Mouse (Mus musculus): Measurements from ENCODE around the gene Pigs. TPM values are rescaled to one million over a fixed set of nuclear protein-coding genes. Genes with fewer than 3 reads are reported as not detected.

The Pigs gene
- total and polyA plus RNA-seq, 3 experiments, result 26.3 to 65.4 (median 53.1) TPM

DNA sequence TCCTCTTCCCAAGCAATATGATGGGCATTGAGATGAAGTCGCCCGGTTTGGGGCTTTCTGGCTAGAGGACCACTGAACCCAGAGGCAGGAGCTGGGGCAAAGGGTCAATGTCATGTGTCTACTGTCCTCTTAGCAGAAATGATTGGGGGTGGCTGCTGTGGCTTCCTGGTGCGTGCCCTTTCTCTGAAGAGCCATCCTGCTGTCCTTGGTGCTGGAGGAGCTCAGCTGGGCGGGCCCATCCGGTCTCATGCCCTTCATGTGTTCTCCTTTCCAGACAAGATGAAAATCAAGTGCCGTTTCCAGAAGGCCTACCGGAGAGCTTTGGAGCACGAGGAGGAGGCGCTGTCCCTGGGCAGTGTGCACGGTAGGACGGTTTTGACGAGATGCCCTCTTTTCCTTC lies 4.5 kb downstream of the Pigs start:
- TF ChIP-seq ZC3H11A (IDR thresholded peaks at IDR 0.05; ENCODE audit: low read depth, low read length), result no peak
- no peak for TF ChIP-seq TCF12 (IDR thresholded peaks at IDR 0.05; ENCODE audit: low read depth, low read length)
- TF ChIP-seq MAFK (IDR thresholded peaks at IDR 0.05; ENCODE audit: insufficient replicate concordance, low read length), result no peak
- no peak for TF ChIP-seq MXI1 (IDR thresholded peaks at IDR 0.05; ENCODE audit: low read depth, low read length)
- no peak for TF ChIP-seq E2F4 (IDR thresholded peaks at IDR 0.05; ENCODE audit: insufficient replicate concordance, low read depth, low read length)
- TF ChIP-seq HCFC1 (IDR thresholded peaks at IDR 0.05; ENCODE audit: low read depth, low read length), result no peak
- no peak for TF ChIP-seq NELFE (IDR thresholded peaks at IDR 0.05; ENCODE audit: low read depth, low read length)
- no peak for TF ChIP-seq BHLHE40 (IDR thresholded peaks at IDR 0.05; ENCODE audit: low read depth, low read length)
- no peak for TF ChIP-seq ELF1 (IDR thresholded peaks at IDR 0.05; ENCODE audit: low read depth, low read length)
- TF ChIP-seq CTCF (conservative IDR thresholded peaks at IDR 0.05 in 1 of 2, IDR thresholded peaks at IDR 0.05 in 1 of 2; ENCODE audit: low read depth in 2 of 2, low read length in 2 of 2), result no peak
- TF ChIP-seq ETS1 (conservative IDR thresholded peaks at IDR 0.05; ENCODE audit: low read depth, low read length), result no peak
- TF ChIP-seq POLR2A (IDR thresholded peaks at IDR 0.05; ENCODE audit: low read depth, low read length), result no peak
- no peak for TF ChIP-seq USF1 (IDR thresholded peaks at IDR 0.05; ENCODE audit: low read depth, low read length)
- no peak for TF ChIP-seq PAX5 (IDR thresholded peaks at IDR 0.05; ENCODE audit: low read length)
- no peak for DNase-seq (ENCODE audit: extremely low read depth)
- Histone ChIP-seq H3K9me3 (replicated peaks; ENCODE audit: low read length) (peaks cover 4% of the 10 kb centered on the region), H3K4me3 (replicated peaks in 1 of 3; ENCODE audit: low read depth in 2 of 3, low read length in 2 of 3, poor library complexity in 1 of 3) (no peak overlapping the region), H3K79me2 (replicated peaks; ENCODE audit: control insufficient read depth, extremely low read depth, insufficient read depth, poor library complexity, severe bottlenecking) (peaks cover 8% of the 10 kb centered on the region; the same call in 1 of the 2 replicates), H3K27ac (ENCODE audit: insufficient read depth, low read depth) (no peak overlapping the region), H3K4me2 (ENCODE audit: insufficient read depth, low read depth, poor library complexity, severe bottlenecking) (no peak overlapping the region), H3K9ac (ENCODE audit: insufficient read depth, low read depth) (no peak overlapping the region), H3K36me3 (replicated peaks in 1 of 2; ENCODE audit: control insufficient read depth in 1 of 2, insufficient read depth in 1 of 2, low read length in 1 of 2) (peaks cover 37 to 60% of the 10 kb centered on the region in 2 experiments), H3K27me3 (replicated peaks) (no peaks in the 10 kb centered on the region), H3K4me1 (ENCODE audit: control insufficient read depth in 1 of 2, insufficient read depth in 2 of 2) (peaks cover 0 to 14% of the 10 kb centered on the region in 2 experiments; a peak in 2 of 4 replicates)
- dilution Hi-C loops (cut with MboI; ENCODE audit: extremely low pct_ligation_motif_present, extremely low pct_unique_long_range_greater_than_20kb, low sequenced_read_pairs), result no loop called here
- in situ Hi-C loops (cut with MboI; ENCODE audit: low pct_ligation_motif_present, low pct_unique_long_range_greater_than_20kb, low sequenced_read_pairs), result no loop called here

DNA sequence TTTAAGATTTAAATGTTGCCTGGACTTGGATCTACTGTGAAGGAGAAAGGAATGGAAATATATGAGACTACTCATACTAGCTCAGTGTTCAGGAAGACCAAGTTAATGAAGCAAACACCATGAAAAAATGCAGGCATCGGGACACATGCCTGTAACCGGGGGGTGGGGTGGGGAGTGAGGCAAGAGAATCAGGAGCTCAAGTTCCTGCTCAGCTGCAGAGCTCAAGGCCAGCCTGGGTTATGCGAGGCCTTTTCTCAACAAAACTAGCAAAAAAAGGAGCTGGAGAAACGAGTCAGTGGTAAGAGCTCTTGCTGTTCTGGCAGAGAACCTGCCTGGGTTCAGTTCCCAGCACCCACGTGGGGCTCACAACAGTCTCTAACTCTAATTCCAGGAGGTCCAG lies 5.8 kb downstream of the Pigs start:
- DNase-seq (ENCODE audit: extremely low read depth), result no peak
- no peak overlapping the region for H3K27ac ChIP-seq (ENCODE audit: insufficient read depth, low read depth)
- H3K4me3 ChIP-seq (replicated peaks in 1 of 3; ENCODE audit: low read depth in 2 of 3, low read length in 2 of 3, poor library complexity in 1 of 3), result no peak overlapping the region
- TF ChIP-seq SMC3 (IDR thresholded peaks at IDR 0.05; ENCODE audit: low read depth, low read length) (no peak), ETS1 (conservative IDR thresholded peaks at IDR 0.05; ENCODE audit: low read depth, low read length) (no peak), SIN3A (IDR thresholded peaks at IDR 0.05; ENCODE audit: low read length) (no peak), HCFC1 (IDR thresholded peaks at IDR 0.05; ENCODE audit: low read depth, low read length) (no peak), NELFE (IDR thresholded peaks at IDR 0.05; ENCODE audit: low read depth, low read length) (no peak), MEF2A (IDR thresholded peaks at IDR 0.05; ENCODE audit: borderline replicate concordance, low read depth, low read length) (no peak), MAZ (IDR thresholded peaks at IDR 0.05; ENCODE audit: low read depth, low read length) (no peak), MYC (IDR thresholded peaks at IDR 0.05; ENCODE audit: low read depth, low read length) (no peak), RAD21 (IDR thresholded peaks at IDR 0.05; ENCODE audit: low read depth, low read length) (no peak), IRF4 (IDR thresholded peaks at IDR 0.05; ENCODE audit: low read depth, low read length) (no peak)
- peaks cover 41 to 71% of the 10 kb centered on the region in 2 experiments for H3K36me3 ChIP-seq (replicated peaks in 1 of 2; ENCODE audit: control insufficient read depth in 1 of 2, insufficient read depth in 1 of 2, low read length in 1 of 2)
- no peak overlapping the region for H3K9ac ChIP-seq (ENCODE audit: insufficient read depth, low read depth)
- peaks cover 6% of the 10 kb centered on the region; the same call in 1 of the 2 replicates for H3K79me2 ChIP-seq (replicated peaks; ENCODE audit: control insufficient read depth, extremely low read depth, insufficient read depth, poor library complexity, severe bottlenecking)
- peaks cover 4% of the 10 kb centered on the region for H3K9me3 ChIP-seq (replicated peaks; ENCODE audit: low read length)
- in situ Hi-C loops (cut with MboI; ENCODE audit: low pct_ligation_motif_present, low pct_unique_long_range_greater_than_20kb, low sequenced_read_pairs), result no loop called here
- H3K27me3 ChIP-seq (replicated peaks), result no peaks in the 10 kb centered on the region
- dilution Hi-C loops (cut with MboI; ENCODE audit: extremely low pct_ligation_motif_present, extremely low pct_unique_long_range_greater_than_20kb, low sequenced_read_pairs), result no loop called here
- H3K4me2 ChIP-seq (ENCODE audit: insufficient read depth, low read depth, poor library complexity, severe bottlenecking), result no peak overlapping the region
- peaks cover 0 to 12% of the 10 kb centered on the region in 2 experiments; a peak in 2 of 4 replicates for H3K4me1 ChIP-seq (ENCODE audit: control insufficient read depth in 1 of 2, insufficient read depth in 2 of 2)

Data from CH12.LX (cell line).